Mouse (Mus musculus) liver, adult 2 months (tissue): ENCODE results near the gene Copb1. TPM values are rescaled to one million over a fixed set of nuclear protein-coding genes. Genes with fewer than 3 reads are reported as not detected.

Experiments used
- DNase-seq: peaks from one replicate; pipeline ENCODE4 v3.0.0-alpha.2; 2011; ENCODE audit warnings: low read depth, low spot score; ENCODE audit errors: extremely low read depth
- H3K27ac ChIP-seq: fragments of 200-500 bp; replicated peaks from 2 replicates; pipeline ENCODE4 v1.5.1; 2012; ENCODE audit warnings: low read depth, mild to moderate bottlenecking, control low read depth, inconsistent platforms, low read length; ENCODE audit not compliant: insufficient read depth
- H3K27me3 ChIP-seq: fragments of 200-500 bp; 2 replicates; pipeline ENCODE4 v1.6.1; 2012; ENCODE audit warnings: mild to moderate bottlenecking, moderate library complexity, low read length, inconsistent platforms; ENCODE audit not compliant: control insufficient read depth, insufficient read depth
- H3K36me3 ChIP-seq: fragments of 200-500 bp; 2 replicates; pipeline ENCODE4 v1.6.1; 2012; ENCODE audit warnings: low read length, inconsistent platforms; ENCODE audit not compliant: control insufficient read depth, insufficient read depth
- H3K4me1 ChIP-seq: fragments of 200-500 bp; 2 replicates; pipeline ENCODE4 v1.6.1; 2011; ENCODE audit warnings: low read length; ENCODE audit not compliant: control insufficient read depth, insufficient read depth
- H3K4me3 ChIP-seq: fragments of 200-500 bp; 2 replicates; pipeline ENCODE4 v1.5.1; 2011; ENCODE audit warnings: low read depth, mild to moderate bottlenecking, control low read depth, low read length, moderate library complexity; ENCODE audit not compliant: insufficient read depth
- H3K79me2 ChIP-seq: fragments of 200-500 bp; 2 replicates; pipeline ENCODE4 v1.6.1; 2012; ENCODE audit warnings: inconsistent platforms, mild to moderate bottlenecking, low read length, moderate library complexity; ENCODE audit not compliant: control insufficient read depth, insufficient read depth
- H3K9ac ChIP-seq: fragments of 200-500 bp; 2 replicates; pipeline ENCODE4 v1.6.1; 2012; ENCODE audit warnings: low read depth, mild to moderate bottlenecking, control low read depth, inconsistent platforms, low read length
- CTCF ChIP-seq: fragments of 200-500 bp; IDR thresholded peaks from 2 replicates; pipeline ENCODE4 v1.5.1; 2011; ENCODE audit warnings: low read depth, low read length, control low read depth
- POLR2A ChIP-seq: fragments of 200-500 bp; IDR thresholded peaks from 2 replicates; pipeline ENCODE4 v1.6.1; 2011; ENCODE audit warnings: low read length, control low read depth; ENCODE audit not compliant: insufficient read depth; ENCODE audit errors: extremely low read depth
- WGBS: fragments of 180-500 bp; shearing (Covaris S2); methylation state at CpG from one replicate; pipeline ENCODE4 v1.1.7; 2018; 5-methylcytosine and 5-hydroxymethylcytosine counted together
- polyA plus RNA-seq: library from polyadenylated mRNA; depleted of rRNA; stranded (reverse); fragments of >200 nt; gene quantifications from 2 replicates; pipeline ENCODE4 v1.2.3, GENCODE M21; 2012; rRNA removed
- total RNA-seq: library from RNA; depleted of rRNA; stranded (reverse); fragments of >200 nt; gene quantifications from 2 replicates; pipeline ENCODE4 v1.2.3, GENCODE M21; 2014; rRNA removed

The Copb1 gene
- total RNA-seq (79.1 and 82.7 TPM in 2 replicates), polyA plus RNA-seq (20.3 and 20.9 TPM in 2 replicates)

DNA sequence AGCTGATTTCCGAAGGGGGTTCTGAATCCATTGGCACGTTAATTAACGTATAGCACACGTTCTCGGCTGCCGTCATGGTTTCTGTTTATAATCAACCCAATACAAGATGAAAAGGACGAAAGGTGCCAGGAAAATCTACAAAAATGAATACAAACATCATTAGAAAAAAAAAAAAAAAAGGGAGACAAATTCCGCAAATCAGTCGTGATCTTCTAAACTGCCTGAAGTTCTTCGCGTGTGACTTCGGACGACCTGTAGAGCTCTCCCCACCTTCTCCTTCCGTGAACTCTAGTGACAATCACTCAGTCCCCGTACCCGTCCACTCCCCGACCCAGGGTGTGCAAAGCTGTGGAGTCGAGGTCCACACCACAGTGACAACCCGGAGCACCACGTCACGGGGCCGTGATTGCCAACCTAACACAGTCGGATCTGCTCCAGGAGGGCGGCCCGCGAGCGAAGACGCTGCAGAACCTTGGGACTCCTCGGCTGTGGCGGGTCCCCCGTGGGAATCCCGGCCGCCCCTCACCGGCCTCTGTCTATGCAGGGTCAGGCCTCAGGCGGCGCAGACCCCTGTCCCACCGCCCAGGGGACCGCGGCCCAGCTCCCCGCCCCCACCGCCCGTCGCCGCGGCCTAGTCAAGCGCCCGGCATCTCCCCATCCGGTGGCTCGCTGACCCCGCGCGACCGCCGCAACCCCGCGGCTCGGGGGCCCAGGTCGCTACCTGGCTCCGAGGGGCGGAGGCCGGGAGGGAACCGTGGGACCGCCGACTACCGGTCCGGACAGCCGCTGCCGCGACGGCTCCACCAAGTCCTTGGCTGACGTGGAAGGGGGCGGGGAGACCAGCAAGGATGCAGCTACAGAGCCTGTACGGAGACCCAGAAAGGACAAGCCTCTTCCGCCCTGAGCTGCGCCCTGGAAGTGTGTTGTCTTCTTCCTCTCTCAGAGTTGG, at the start of gene Copb1:
Copb1 (minus strand) TSS at position 827 of the 949 bp plus-strand sequence.
- peak; percentile 91 for DNase-seq
- H3K9ac ChIP-seq, result peak within 1 kb of the TSS; percentile 94
- peak within 1 kb of the TSS; percentile 62 for H3K4me3 ChIP-seq
- H3K27me3 ChIP-seq, result no peaks in the 10 kb centered on the region
- WGBS, result under 1% methylated on average over 75 of the region's 75 CpGs
- H3K27ac ChIP-seq, result peak within 1 kb of the TSS; percentile 83
- peaks cover 24% of the 10 kb centered on the region for H3K36me3 ChIP-seq
- H3K4me1 ChIP-seq, result peaks cover 8% of the 10 kb centered on the region; the same call in 1 of the 2 replicates
- peaks cover 13% of the 10 kb centered on the region; the same call in 1 of the 2 replicates for H3K79me2 ChIP-seq
- peak; percentile 72; the same call in 1 of the 2 replicates for TF ChIP-seq POLR2A
- TF ChIP-seq CTCF, result no peak

GRCm38 (mm10) chr7:114301293-114301782, 46.8 kb upstream of the Copb1 start:
- WGBS, result 67% methylated on average over 4 of the region's 4 CpGs
- no peaks in the 10 kb centered on the region for H3K79me2 ChIP-seq
- no peak overlapping the region for H3K27ac ChIP-seq
- no peak overlapping the region for H3K4me3 ChIP-seq
- no peak overlapping the region for H3K9ac ChIP-seq
- no peaks in the 10 kb centered on the region for H3K4me1 ChIP-seq
- no peak for DNase-seq
- H3K27me3 ChIP-seq, result no peaks in the 10 kb centered on the region
- no peak for TF ChIP-seq CTCF
- TF ChIP-seq POLR2A, result no peak
- H3K36me3 ChIP-seq, result no peaks in the 10 kb centered on the region

GRCm38 (mm10) chr7:114300782-114301181, 46.3 kb upstream of the Copb1 start:
- DNase-seq, result no peak
- Histone ChIP-seq H3K79me2 (no peaks in the 10 kb centered on the region), H3K4me1 (no peaks in the 10 kb centered on the region), H3K27ac (no peak overlapping the region), H3K27me3 (no peaks in the 10 kb centered on the region), H3K36me3 (no peaks in the 10 kb centered on the region), H3K4me3 (no peak overlapping the region), H3K9ac (no peak overlapping the region)
- 98% methylated on average over 2 of the region's 2 CpGs for WGBS
- TF ChIP-seq CTCF (no peak), POLR2A (no peak)

- WGBS, result 76% methylated on average over 4 of the region's 4 CpGs
- H3K4me1 ChIP-seq, result no peaks in the 10 kb centered on the region
- H3K27ac ChIP-seq, result no peak overlapping the region
- TF ChIP-seq CTCF (no peak), POLR2A (no peak)
- no peaks in the 10 kb centered on the region for H3K36me3 ChIP-seq
- H3K9ac ChIP-seq, result no peak overlapping the region
- no peaks in the 10 kb centered on the region for H3K27me3 ChIP-seq
- H3K79me2 ChIP-seq, result no peaks in the 10 kb centered on the region
- H3K4me3 ChIP-seq, result no peak overlapping the region
- no peak for DNase-seq
Measured at GRCm38 (mm10) chr7:114299247-114299646, 44.7 kb upstream of the Copb1 start.

DNA sequence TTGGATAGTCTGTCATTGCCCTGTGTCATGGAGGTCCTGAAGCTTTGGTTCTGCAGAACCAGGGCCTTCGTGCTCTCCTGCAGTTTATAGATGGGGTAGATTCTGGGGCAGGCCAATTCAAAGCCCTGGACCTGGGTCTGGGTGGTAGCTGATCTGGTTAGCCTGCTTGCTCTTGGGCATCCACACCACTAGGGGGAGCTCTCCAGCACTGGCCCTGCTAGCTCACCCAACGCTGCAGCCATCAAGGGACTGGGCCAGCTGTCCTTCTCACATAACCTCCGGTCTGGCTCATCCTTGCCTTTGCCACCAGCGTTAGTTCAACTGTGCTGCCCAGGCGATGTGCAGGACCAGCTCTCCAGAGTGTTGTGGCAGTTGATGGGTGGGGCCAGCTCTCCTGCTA, 40.2 kb upstream of the Copb1 start:
- no peak overlapping the region for H3K9ac ChIP-seq
- no peak for DNase-seq
- TF ChIP-seq CTCF (peak; percentile 80), POLR2A (no peak)
- no peak overlapping the region for H3K4me3 ChIP-seq
- no peak overlapping the region for H3K27ac ChIP-seq
- WGBS, result 97% methylated on average over 5 of the region's 5 CpGs
- peaks cover 5% of the 10 kb centered on the region; the same call in 1 of the 2 replicates for H3K4me1 ChIP-seq
- H3K79me2 ChIP-seq, result no peaks in the 10 kb centered on the region
- no peaks in the 10 kb centered on the region for H3K36me3 ChIP-seq
- no peaks in the 10 kb centered on the region for H3K27me3 ChIP-seq
